Mouse (Mus musculus): ENCODE results near the gene 2010106E10Rik.
A peak's percentile ranks its signal among the peaks of the same experiment; 100 is the strongest.

2010106E10Rik gene

GRCm38 (mm10) chrX:112494974-112495373, at the start of gene 2010106E10Rik:
2010106E10Rik (plus strand) TSS chrX:112495274.
- no peak for DNase-seq

GRCm38 (mm10) chrX:112505651-112506050, 10.6 kb downstream of the 2010106E10Rik start:
- no peak for DNase-seq

DNA sequence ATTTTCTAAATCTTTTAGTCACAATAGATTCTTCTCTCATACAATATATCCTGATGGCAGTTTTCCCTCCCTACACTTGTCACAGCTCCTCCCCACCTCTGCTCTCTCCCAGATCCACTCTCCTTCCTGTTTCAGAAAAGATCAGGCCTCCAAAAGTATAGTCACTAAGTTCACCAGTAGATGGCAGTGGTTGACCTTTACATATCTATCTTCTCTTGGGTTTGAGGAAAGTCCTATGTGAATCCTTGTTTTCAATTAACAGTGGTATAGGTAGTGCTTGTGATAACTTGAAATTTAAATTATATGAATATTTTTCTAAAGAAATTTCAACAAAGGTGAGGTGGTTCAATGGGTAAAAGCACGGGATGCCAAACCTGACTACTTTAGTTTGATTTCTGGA, 29.7 kb downstream of the 2010106E10Rik start:
- DNase-seq = no peak

- no peak for DNase-seq
Measured at GRCm38 (mm10) chrX:112543115-112543514, 48.0 kb downstream of the 2010106E10Rik start.

DNA sequence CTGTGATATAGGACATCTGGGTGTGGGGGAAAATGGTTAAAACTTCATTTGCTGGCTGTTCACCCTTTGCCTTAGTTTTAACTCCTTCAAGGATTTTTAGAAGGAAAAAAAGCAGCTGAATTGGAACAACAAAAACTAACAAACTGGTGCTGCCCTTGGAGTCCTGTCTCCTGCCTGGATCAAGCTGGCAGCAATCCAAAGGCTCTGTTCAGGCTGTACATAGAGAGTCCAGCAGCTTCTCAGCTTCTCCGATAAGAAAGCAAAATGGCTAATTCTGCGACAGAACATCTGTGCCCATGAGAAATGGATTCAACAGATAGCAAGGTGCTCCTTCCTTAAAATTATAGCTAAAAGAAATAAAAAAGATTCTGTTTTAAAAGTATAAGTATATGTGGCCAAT, 72.6 kb downstream of the 2010106E10Rik start:
- DNase-seq = peak in 1 of 2 experiments; percentile 2

- peak; percentile 30 to 65 for DNase-seq
Measured at GRCm38 (mm10) chrX:112600511-112601305, 105.6 kb downstream of the 2010106E10Rik start, which contains the start of gene Zfp711. Zfp711 (plus strand) TSS chrX:112600526.

DNA sequence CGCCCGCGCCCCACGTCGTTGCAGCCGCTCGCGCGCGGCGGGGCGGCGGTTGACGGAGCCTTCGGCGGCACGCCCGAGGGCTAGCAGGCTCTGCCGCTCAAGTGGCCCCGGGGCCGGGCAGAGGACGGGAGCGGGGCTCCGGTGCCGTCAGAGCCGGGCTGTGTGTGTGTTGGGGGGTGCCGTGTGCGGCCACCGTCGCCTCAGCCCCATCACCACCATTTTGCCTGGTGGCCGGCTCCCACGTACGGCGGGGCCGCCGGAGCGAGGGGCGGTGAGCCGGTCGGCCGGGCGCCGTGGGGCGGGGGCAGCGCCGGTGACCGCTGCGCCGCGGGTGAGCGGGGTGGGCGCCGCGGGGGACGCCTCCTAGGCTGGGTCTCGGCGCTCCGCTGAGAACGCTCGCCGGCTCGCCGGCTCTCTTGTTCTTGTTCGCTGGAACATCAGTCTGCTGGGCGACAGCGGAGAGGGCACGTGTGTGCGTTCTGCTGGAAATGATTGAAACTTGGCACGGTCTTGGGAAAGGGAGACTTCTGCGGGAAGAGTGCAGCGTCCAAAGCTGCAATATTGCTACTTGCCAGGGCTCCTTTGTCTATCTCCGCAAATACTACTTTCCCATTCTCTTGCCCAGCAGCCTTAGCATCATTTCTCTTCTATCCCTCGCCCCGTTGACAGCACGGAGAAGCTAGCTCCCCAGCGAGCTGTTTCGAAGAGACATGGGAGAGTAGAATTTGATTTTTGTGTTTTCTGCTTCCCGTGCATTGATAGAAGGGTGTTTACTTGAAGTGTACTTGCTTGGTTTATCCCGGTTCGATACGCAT, 106.4 kb downstream of the 2010106E10Rik start:
- DNase-seq = peak; percentile 5 to 37

Measured in kidney, postnatal 25 days (tissue).